Mouse (Mus musculus) sigmoid colon, adult 10 weeks (tissue): ENCODE data around the gene Ptchd1. TPM values are rescaled to one million over a fixed set of nuclear protein-coding genes. Genes with fewer than 3 reads are reported as not detected.

Experiments
- polyA plus RNA-seq: library from polyadenylated mRNA; stranded (reverse); fragments of 350-450 nt; fragmentation: Illumina TruSeq; extraction: RNeasy Lipid Tissue Mini Kit (QIAGEN cat#74804); gene quantifications from one replicate; pipeline ENCODE4 v1.2.3, GENCODE M21; 2014; ENCODE audit warnings: low read depth, low replicate concordance

Ptchd1 gene
- 1.4 TPM for polyA plus RNA-seq

DNA sequence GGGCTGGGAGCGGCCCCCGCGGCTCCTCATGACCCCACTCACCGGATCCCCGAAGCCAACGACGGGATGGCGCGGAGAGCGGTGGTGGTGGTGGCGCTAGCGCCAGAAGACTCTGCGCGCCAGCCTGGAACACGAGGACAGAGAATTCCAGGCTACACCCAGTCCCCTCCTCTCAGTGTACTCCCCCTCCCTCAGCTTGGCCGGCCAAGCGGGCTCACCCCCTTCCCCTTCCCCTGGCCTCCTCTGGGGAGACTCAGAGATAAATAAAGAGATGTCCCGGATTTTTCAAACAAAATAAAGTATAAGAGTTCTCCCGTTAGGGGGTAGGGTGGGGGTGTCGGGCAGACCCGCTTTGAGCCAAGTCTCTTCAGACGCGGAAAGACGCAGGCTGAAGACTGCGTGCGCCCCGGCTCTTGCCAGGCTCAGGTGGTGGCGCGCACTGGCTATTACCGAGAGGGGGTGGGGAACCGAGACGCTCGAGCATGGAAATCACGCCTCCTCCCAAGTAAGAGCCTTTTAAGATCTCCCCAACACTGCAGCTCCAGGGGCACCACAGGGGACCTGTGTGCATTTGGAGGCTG is at the start of gene Ptchd1:
Gene Ptchd1, minus strand, starts transcription at position 114 of the 581 bp plus-strand sequence.

GRCm38 (mm10) chrX:155624341-155624841 is 777 bp upstream of the Ptchd1 start, which contains the start of gene Gm15155:
Gm15155 (plus strand) TSS chrX:155624741.

Other genes starting within 250 kb of the Ptchd1 start
- gene Gm15155, start 927 bp upstream of the Ptchd1 start, polyA plus RNA-seq = not detected